Mouse (Mus musculus): ENCODE data around the gene Lef1. TPM values are rescaled to one million over a fixed set of nuclear protein-coding genes. Genes with fewer than 3 reads are reported as not detected.

The Lef1 gene
- polyA plus RNA-seq, 1 experiment, result 7.6 TPM

GRCm38 (mm10) chr3:131169161-131169560, 58.9 kb downstream of the Lef1 start:
- no peak for DNase-seq
- Histone ChIP-seq H3K4me3 (replicated peaks; ENCODE audit: extremely low read depth, low read depth, low read length) (no peak overlapping the region), H3K4me1 (ENCODE audit: control insufficient read depth, insufficient read depth, low read length) (no peaks in the 10 kb centered on the region)
- TF ChIP-seq CTCF (IDR thresholded peaks at IDR 0.05; ENCODE audit: insufficient read depth, low read length) (no peak), POLR2A (IDR thresholded peaks at IDR 0.05; ENCODE audit: borderline replicate concordance, extremely low read depth, low read depth, low read length) (no peak)
- 92% methylated on average over 6 of the region's 6 CpGs for WGBS

- H3K4me1 ChIP-seq (ENCODE audit: control insufficient read depth, insufficient read depth, low read length), result no peaks in the 10 kb centered on the region
- no peak for TF ChIP-seq POLR2A (IDR thresholded peaks at IDR 0.05; ENCODE audit: borderline replicate concordance, extremely low read depth, low read depth, low read length)
- TF ChIP-seq CTCF (IDR thresholded peaks at IDR 0.05; ENCODE audit: insufficient read depth, low read length), result no peak
- WGBS, result 90% methylated on average over 6 of the region's 6 CpGs
- no peak for DNase-seq
- H3K4me3 ChIP-seq (replicated peaks; ENCODE audit: extremely low read depth, low read depth, low read length), result no peak overlapping the region
Observed at GRCm38 (mm10) chr3:131170099-131170643, 59.9 kb downstream of the Lef1 start.

GRCm38 (mm10) chr3:131171292-131171960, 61.2 kb downstream of the Lef1 start:
- TF ChIP-seq CTCF (IDR thresholded peaks at IDR 0.05; ENCODE audit: insufficient read depth, low read length), result no peak
- no peak for TF ChIP-seq POLR2A (IDR thresholded peaks at IDR 0.05; ENCODE audit: borderline replicate concordance, extremely low read depth, low read depth, low read length)
- 42% methylated on average over 11 of the region's 11 CpGs for WGBS
- no peaks in the 10 kb centered on the region for H3K4me1 ChIP-seq (ENCODE audit: control insufficient read depth, insufficient read depth, low read length)
- H3K4me3 ChIP-seq (replicated peaks; ENCODE audit: extremely low read depth, low read depth, low read length), result no peak overlapping the region
- DNase-seq, result no peak

GRCm38 (mm10) chr3:131172293-131172692, 62.0 kb downstream of the Lef1 start:
- Histone ChIP-seq H3K4me3 (replicated peaks; ENCODE audit: extremely low read depth, low read depth, low read length) (no peak overlapping the region), H3K4me1 (ENCODE audit: control insufficient read depth, insufficient read depth, low read length) (no peaks in the 10 kb centered on the region)
- no peak for DNase-seq
- TF ChIP-seq CTCF (IDR thresholded peaks at IDR 0.05; ENCODE audit: insufficient read depth, low read length) (no peak), POLR2A (IDR thresholded peaks at IDR 0.05; ENCODE audit: borderline replicate concordance, extremely low read depth, low read depth, low read length) (no peak)
- 65% methylated on average over 4 of the region's 4 CpGs for WGBS

GRCm38 (mm10) chr3:131181006-131181405, 70.7 kb downstream of the Lef1 start:
- Histone ChIP-seq H3K4me3 (replicated peaks; ENCODE audit: extremely low read depth, low read depth, low read length) (no peak overlapping the region), H3K4me1 (ENCODE audit: control insufficient read depth, insufficient read depth, low read length) (no peaks in the 10 kb centered on the region)
- DNase-seq, result no peak
- 85% methylated on average over 11 of the region's 11 CpGs for WGBS
- TF ChIP-seq CTCF (IDR thresholded peaks at IDR 0.05; ENCODE audit: insufficient read depth, low read length), result no peak
- TF ChIP-seq POLR2A (IDR thresholded peaks at IDR 0.05; ENCODE audit: borderline replicate concordance, extremely low read depth, low read depth, low read length), result no peak

GRCm38 (mm10) chr3:131182158-131182557, 71.9 kb downstream of the Lef1 start:
- H3K4me3 ChIP-seq (replicated peaks; ENCODE audit: extremely low read depth, low read depth, low read length), result no peak overlapping the region
- TF ChIP-seq CTCF (IDR thresholded peaks at IDR 0.05; ENCODE audit: insufficient read depth, low read length) (no peak), POLR2A (IDR thresholded peaks at IDR 0.05; ENCODE audit: borderline replicate concordance, extremely low read depth, low read depth, low read length) (no peak)
- DNase-seq, result no peak
- H3K4me1 ChIP-seq (ENCODE audit: control insufficient read depth, insufficient read depth, low read length), result no peaks in the 10 kb centered on the region
- WGBS, result 58% methylated on average over 6 of the region's 6 CpGs

- TF ChIP-seq POLR2A (IDR thresholded peaks at IDR 0.05; ENCODE audit: borderline replicate concordance, extremely low read depth, low read depth, low read length), result no peak
- no peak for TF ChIP-seq CTCF (IDR thresholded peaks at IDR 0.05; ENCODE audit: insufficient read depth, low read length)
- DNase-seq, result no peak
- 62% methylated on average over 5 of the region's 5 CpGs for WGBS
- no peak overlapping the region for H3K4me3 ChIP-seq (replicated peaks; ENCODE audit: extremely low read depth, low read depth, low read length)
- no peaks in the 10 kb centered on the region for H3K4me1 ChIP-seq (ENCODE audit: control insufficient read depth, insufficient read depth, low read length)
Observed at GRCm38 (mm10) chr3:131186193-131186592, 75.9 kb downstream of the Lef1 start.

- H3K4me1 ChIP-seq (ENCODE audit: control insufficient read depth, insufficient read depth, low read length), result no peaks in the 10 kb centered on the region
- no peak for DNase-seq
- no peak for TF ChIP-seq POLR2A (IDR thresholded peaks at IDR 0.05; ENCODE audit: borderline replicate concordance, extremely low read depth, low read depth, low read length)
- TF ChIP-seq CTCF (IDR thresholded peaks at IDR 0.05; ENCODE audit: insufficient read depth, low read length), result no peak
- WGBS, result 26% methylated on average over 11 of the region's 11 CpGs
- no peak overlapping the region for H3K4me3 ChIP-seq (replicated peaks; ENCODE audit: extremely low read depth, low read depth, low read length)
Observed at GRCm38 (mm10) chr3:131190239-131190638, 80.0 kb downstream of the Lef1 start.

- WGBS, result 76% methylated on average over 19 of the region's 19 CpGs
- H3K4me3 ChIP-seq (replicated peaks; ENCODE audit: extremely low read depth, low read depth, low read length), result no peak overlapping the region
- no peaks in the 10 kb centered on the region for H3K4me1 ChIP-seq (ENCODE audit: control insufficient read depth, insufficient read depth, low read length)
- no peak for DNase-seq
- no peak for TF ChIP-seq CTCF (IDR thresholded peaks at IDR 0.05; ENCODE audit: insufficient read depth, low read length)
- no peak for TF ChIP-seq POLR2A (IDR thresholded peaks at IDR 0.05; ENCODE audit: borderline replicate concordance, extremely low read depth, low read depth, low read length)
Observed at GRCm38 (mm10) chr3:131190671-131191367, 80.5 kb downstream of the Lef1 start.
